Mouse (Mus musculus): ENCODE data around the gene Palld.
A peak's percentile ranks its signal among the peaks of the same experiment; 100 is the strongest.

DNA sequence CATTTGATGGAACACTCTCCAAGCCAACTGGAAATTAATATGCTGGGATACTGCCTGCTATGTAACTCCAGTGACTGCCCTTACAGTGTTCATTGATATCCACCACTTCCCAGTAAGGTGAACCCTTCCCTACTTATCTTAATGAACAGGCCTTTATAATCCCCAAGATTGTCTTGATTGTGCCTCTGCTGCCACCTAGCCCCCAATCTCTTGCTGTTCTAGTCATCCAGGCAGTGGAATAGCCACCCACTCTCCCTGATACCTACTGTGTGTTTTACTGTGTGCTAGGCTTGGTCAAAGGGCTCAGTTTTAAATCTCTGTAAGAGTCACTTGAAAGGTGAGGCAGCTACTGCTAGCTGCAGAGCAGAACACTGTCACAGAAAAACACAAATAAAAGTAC, 216.2 kb downstream of the Palld start:
- peak; percentile 42 for TF ChIP-seq CTCF (IDR thresholded peaks at IDR 0.05; ENCODE audit: low read depth, low read length)
- no peak for TF ChIP-seq POLR2A (IDR thresholded peaks at IDR 0.05; ENCODE audit: insufficient read depth, low read length)
- TF ChIP-seq EP300 (IDR thresholded peaks at IDR 0.05; ENCODE audit: insufficient read depth, low read depth, low read length), result no peak

Measured in ES-Bruce4 (cell line).